ENCODE assay signal across 10 mouse cellular contexts in the genomic region with DNA sequence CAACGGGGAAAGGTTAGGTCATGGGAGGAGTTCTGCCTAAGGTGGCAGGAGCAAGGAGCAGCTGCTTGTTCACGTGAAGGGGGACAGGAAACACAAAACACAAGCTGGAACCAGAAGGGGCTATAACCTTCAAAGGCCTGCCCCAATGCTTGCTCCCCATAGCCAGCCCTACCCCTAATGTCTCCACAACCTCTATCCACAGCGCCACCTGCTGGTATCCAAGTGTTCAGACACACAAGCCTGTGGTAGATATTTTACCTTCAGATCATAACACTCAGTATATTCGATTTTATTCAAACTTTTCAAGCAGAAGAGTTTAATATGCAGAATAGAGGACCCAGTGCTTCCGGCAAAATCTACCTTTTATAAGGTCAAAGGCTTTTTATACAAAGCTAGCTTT.
DNase-seq lines count a peak whose midpoint lies in the region; ATAC-seq and TF ChIP-seq lines count a peak whose summit lies in the region.
"Had no signal": no experiment of that assay in that cellular context is flagged by ENCODE, and none has a peak within 500 bp of the region (broad histone marks: within the 10 kb centered on the region; RNA-seq: fewer than 3 reads in every experiment).

No protein-coding gene starts in this region.

- H3K36me3 ChIP-seq in kidney, postnatal 0 days (ENCODE audit: insufficient read depth, low read length) = no peaks in the 10 kb centered on the region
- no peaks in the 10 kb centered on the region for H3K36me3 ChIP-seq in E14TG2a.4 (ENCODE audit: insufficient read depth, low read length)
- H3K36me3 ChIP-seq in limb, embryonic 11.5 days (ENCODE audit: control insufficient read depth, insufficient read depth, low read length) = no peaks in the 10 kb centered on the region
- H3K36me3 ChIP-seq in kidney, embryonic 15.5 days = no peaks in the 10 kb centered on the region
- H3K36me3 ChIP-seq: forebrain, embryonic 10.5 days had no signal

- no peak overlapping the region for H3K4me3 ChIP-seq in kidney, postnatal 0 days (replicated peaks; ENCODE audit: low read depth, low read length)
- H3K4me3 ChIP-seq in E14TG2a.4 (replicated peaks; ENCODE audit: low read length) = no peak overlapping the region
- H3K4me3 ChIP-seq in limb, embryonic 11.5 days (ENCODE audit: low read depth, low read length) = no peak overlapping the region
- no peak overlapping the region for H3K4me3 ChIP-seq in kidney, embryonic 15.5 days (replicated peaks)
- H3K4me3 ChIP-seq: forebrain, embryonic 10.5 days; myocyte had no signal

- WGBS in kidney, postnatal 0 days = 77% methylated on average over 5 of the region's 5 CpGs
- WGBS in limb, embryonic 11.5 days = 75% methylated on average over 5 of the region's 5 CpGs
- WGBS in kidney, embryonic 15.5 days = 82% methylated on average over 5 of the region's 5 CpGs

- no peak overlapping the region for H3K4me2 ChIP-seq in kidney, postnatal 0 days (ENCODE audit: low read length)
- no peak overlapping the region for H3K4me2 ChIP-seq in limb, embryonic 11.5 days (ENCODE audit: low read depth, severe bottlenecking)
- no peak overlapping the region for H3K4me2 ChIP-seq in kidney, embryonic 15.5 days

- H3K27ac ChIP-seq in kidney, postnatal 0 days = no peak overlapping the region
- H3K27ac ChIP-seq in limb, embryonic 11.5 days (replicated peaks; ENCODE audit: low read depth, low read length) = no peak overlapping the region
- no peak overlapping the region for H3K27ac ChIP-seq in kidney, embryonic 15.5 days
- H3K27ac ChIP-seq: forebrain, embryonic 10.5 days had no signal

- no peaks in the 10 kb centered on the region for H3K9me3 ChIP-seq in kidney, postnatal 0 days (replicated peaks; ENCODE audit: low read length)
- no peaks in the 10 kb centered on the region for H3K9me3 ChIP-seq in E14TG2a.4 (ENCODE audit: low read length)
- H3K9me3 ChIP-seq in limb, embryonic 11.5 days (ENCODE audit: control insufficient read depth, low read length) = no peaks in the 10 kb centered on the region
- H3K9me3 ChIP-seq in kidney, embryonic 15.5 days (replicated peaks) = no peaks in the 10 kb centered on the region
- H3K9me3 ChIP-seq: forebrain, embryonic 10.5 days had no signal

- no peaks in the 10 kb centered on the region for H3K27me3 ChIP-seq in kidney, postnatal 0 days (ENCODE audit: insufficient read depth, low read length)
- H3K27me3 ChIP-seq in E14TG2a.4 (ENCODE audit: insufficient read depth, low read length) = 0 out of 2 replicates have a peak, but pooled peaks cover 6% of the 10 kb centered on the region
- H3K27me3 ChIP-seq in limb, embryonic 11.5 days (ENCODE audit: control insufficient read depth, insufficient read depth, low read length) = no peaks in the 10 kb centered on the region
- no peaks in the 10 kb centered on the region for H3K27me3 ChIP-seq in kidney, embryonic 15.5 days

- no peak for ATAC-seq in kidney, postnatal 0 days (replicated peaks; ENCODE audit: low FRiP score, low read depth)
- ATAC-seq in limb, embryonic 11.5 days (ENCODE audit: insufficient number of reproducible peaks, low FRiP score, low TSS enrichment, low read depth) = no peak
- ATAC-seq in kidney, embryonic 15.5 days (replicated peaks; ENCODE audit: low FRiP score) = no peak

- no peak for DNase-seq in kidney, postnatal 0 days (ENCODE audit: low spot score)
- no peak for DNase-seq in kidney, adult 11 months
- DNase-seq in MEL-GATA-1-ER (ENCODE audit: extremely low read depth, low read depth) = peak; percentile 1
- DNase-seq in limb, embryonic 11.5 days (ENCODE audit: low spot score) = peak; percentile 40
- DNase-seq in MN1 (ENCODE audit: low spot score) = no peak
- DNase-seq: thymus, postnatal 14 days had no signal

- H3K4me1 ChIP-seq in kidney, postnatal 0 days (replicated peaks; ENCODE audit: insufficient read depth, low read length) = no peaks in the 10 kb centered on the region; the same call in 1 of the 2 replicates
- H3K4me1 ChIP-seq in E14TG2a.4 (replicated peaks; ENCODE audit: low read depth, low read length) = peaks cover 9% of the 10 kb centered on the region
- H3K4me1 ChIP-seq in limb, embryonic 11.5 days (ENCODE audit: control insufficient read depth, insufficient read depth, low read length) = no peaks in the 10 kb centered on the region
- H3K4me1 ChIP-seq in kidney, embryonic 15.5 days = peaks cover 8% of the 10 kb centered on the region; the same call in 1 of the 2 replicates

- TF ChIP-seq CTCF in kidney, postnatal 0 days (IDR thresholded peaks at IDR 0.05; ENCODE audit: low read depth) = peak; percentile 43; the same call in 1 of the 2 replicates
- TF ChIP-seq CTCF in E14TG2a.4 (conservative IDR thresholded peaks at IDR 0.05; ENCODE audit: low read length) = peak; percentile 91

- no peak overlapping the region for H3K9ac ChIP-seq in kidney, postnatal 0 days (ENCODE audit: low read depth, low read length)
- H3K9ac ChIP-seq in limb, embryonic 11.5 days (ENCODE audit: low read length) = no peak overlapping the region
- H3K9ac ChIP-seq in kidney, embryonic 15.5 days = no peak overlapping the region

Comparison
In these comparisons a context has a peak if more than half of its experiments do, and no peak if none do; other contexts are left out.
1. DNase-seq: peak in MEL-GATA-1-ER (single experiment) and limb, embryonic 11.5 days (single experiment); none in kidney, postnatal 0 days (single experiment), kidney, adult 11 months (single experiment) and MN1 (single experiment).